Mouse (Mus musculus) testis, adult 2 months (tissue): Measurements from ENCODE around the gene Ppp6r1.

Experiments used
- CTCF ChIP-seq: fragments of 200-500 bp; IDR thresholded peaks from 2 replicates; pipeline ENCODE4 v1.5.1; 2012; ENCODE audit warnings: low read depth, mild to moderate bottlenecking, inconsistent platforms, low read length, moderate library complexity; ENCODE audit not compliant: control insufficient read depth, insufficient read depth, insufficient replicate concordance
- POLR2A ChIP-seq: fragments of 200-500 bp; IDR thresholded peaks from 2 replicates; pipeline ENCODE4 v1.6.1; 2012; ENCODE audit warnings: low read depth, mild to moderate bottlenecking, inconsistent platforms, low read length, moderate library complexity; ENCODE audit not compliant: control insufficient read depth

GRCm38 (mm10) chr7:4703195-4703594, 44.4 kb upstream of the Ppp6r1 start:
- TF ChIP-seq POLR2A = no peak
- TF ChIP-seq CTCF = no peak
